Mouse (Mus musculus) embryonic facial prominence, embryonic 15.5 days (tissue): ENCODE data around the gene Tmem14c. TPM values are rescaled to one million over a fixed set of nuclear protein-coding genes. Genes with fewer than 3 reads are reported as not detected.
"Not testable (repeated sequence)": the region's sequence is repeated elsewhere in the genome, so short reads cannot be mapped to it uniquely, and the experiment has no call there.

Experiments
- ATAC-seq: fragments of 200-750 bp; cut with Nextera tagmentation; 2 replicates; pipeline ENCODE4 v1.8.0; 2017; ENCODE audit warnings: low read depth, moderate TSS enrichment; ENCODE audit not compliant: insufficient number of reproducible peaks, low FRiP score, low TSS enrichment
- H3K27ac ChIP-seq: fragments of 300-500 bp; sonication (generic); replicated peaks from 2 replicates; pipeline ENCODE4 v1.5.1; 2015; ENCODE audit warnings: mild to moderate bottlenecking, inconsistent platforms
- H3K27me3 ChIP-seq: fragments of 300-500 bp; sonication (generic); 2 replicates; pipeline ENCODE4 v1.6.1; 2015; ENCODE audit warnings: inconsistent platforms
- H3K36me3 ChIP-seq: fragments of 300-500 bp; sonication (generic); 2 replicates; pipeline ENCODE4 v1.6.1; 2015; ENCODE audit warnings: mild to moderate bottlenecking, inconsistent platforms
- H3K4me1 ChIP-seq: fragments of 300-500 bp; sonication (generic); 2 replicates; pipeline ENCODE4 v1.6.1; 2015; ENCODE audit warnings: inconsistent platforms
- H3K4me2 ChIP-seq: fragments of 300-500 bp; sonication (generic); replicated peaks from 2 replicates; pipeline ENCODE4 v1.6.1; 2015; ENCODE audit warnings: mild to moderate bottlenecking, inconsistent platforms
- H3K4me3 ChIP-seq: fragments of 300-500 bp; sonication (generic); replicated peaks from 2 replicates; pipeline ENCODE4 v1.5.1; 2015; ENCODE audit warnings: mild to moderate bottlenecking, inconsistent platforms
- H3K9ac ChIP-seq: fragments of 300-500 bp; sonication (generic); 2 replicates; pipeline ENCODE4 v1.6.1; 2015; ENCODE audit warnings: inconsistent platforms
- H3K9me3 ChIP-seq: fragments of 300-500 bp; sonication (generic); replicated peaks from 2 replicates; pipeline ENCODE4 v1.6.1; 2016; ENCODE audit warnings: inconsistent platforms
- WGBS: fragments of 180-500 bp; shearing (Covaris S2); methylation state at CpG from one replicate; pipeline ENCODE4 v1.1.7; 2015; 5-methylcytosine and 5-hydroxymethylcytosine counted together
- polyA plus RNA-seq: library from polyadenylated mRNA; unstranded; fragments of >200 nt; fragmentation: Nextera tagmentation; extraction: Ambion mirVana; gene quantifications from 2 replicates; pipeline ENCODE4 v1.2.1, GENCODE M21; 2015

The Tmem14c gene
- polyA plus RNA-seq, 1 experiment from 2014 or later, result 192 TPM

- not testable (repeated sequence) for H3K27me3 ChIP-seq, H3K4me2 ChIP-seq, H3K9ac ChIP-seq, H3K27ac ChIP-seq, H3K4me1 ChIP-seq, ATAC-seq, H3K9me3 ChIP-seq, H3K4me3 ChIP-seq, H3K36me3 ChIP-seq
- WGBS, result 70% methylated on average over 4 of the region's 4 CpGs
Observed at GRCm38 (mm10) chr13:40987608-40988303, 28.3 kb upstream of the Tmem14c start.

- 63% methylated on average over 2 of the region's 2 CpGs for WGBS
- no peak overlapping the region for H3K9ac ChIP-seq
Observed at GRCm38 (mm10) chr13:40988418-40988817, 27.7 kb upstream of the Tmem14c start.

GRCm38 (mm10) chr13:40994487-40995263, 21.4 kb upstream of the Tmem14c start:
- Histone ChIP-seq H3K9me3 (no peaks in the 10 kb centered on the region), H3K27me3 (no peaks in the 10 kb centered on the region), H3K4me3 (no peak overlapping the region), H3K4me1 (0 out of 2 replicates have a peak, but pooled peaks cover under 1% of the 10 kb centered on the region), H3K9ac (no peak overlapping the region), H3K4me2 (no peak overlapping the region), H3K27ac (0 out of 2 replicates have a peak overlapping the region, but pooled peaks have one; percentile 17), H3K36me3 (no peaks in the 10 kb centered on the region)
- ATAC-seq, result no peak
- WGBS, result 40% methylated on average over 8 of the region's 8 CpGs

More at GRCm38 (mm10) chr13:40988418-40988817, 27.7 kb upstream of the Tmem14c start:
- Histone ChIP-seq H3K27me3 (no peaks in the 10 kb centered on the region), H3K9me3 (no peaks in the 10 kb centered on the region), H3K4me2 (no peak overlapping the region), H3K4me1 (no peaks in the 10 kb centered on the region), H3K36me3 (no peaks in the 10 kb centered on the region), H3K4me3 (no peak overlapping the region), H3K27ac (no peak overlapping the region)
- no peak for ATAC-seq

GRCm38 (mm10) chr13:40998537-40998936, 17.6 kb upstream of the Tmem14c start:
- not testable (repeated sequence) for ATAC-seq, H3K27me3 ChIP-seq, H3K4me2 ChIP-seq, H3K9ac ChIP-seq, H3K9me3 ChIP-seq, H3K27ac ChIP-seq, H3K36me3 ChIP-seq, H3K4me3 ChIP-seq
- H3K4me1 ChIP-seq, result peaks cover 16% of the 10 kb centered on the region
- WGBS, result 92% methylated on average over 5 of the region's 5 CpGs

GRCm38 (mm10) chr13:41000140-41000925, 15.8 kb upstream of the Tmem14c start:
- Histone ChIP-seq H3K9ac (peak overlapping the region; percentile 60), H3K27ac (peak overlapping the region; percentile 100), H3K4me2 (peak overlapping the region; percentile 85), H3K9me3 (no peaks in the 10 kb centered on the region), H3K4me1 (peaks cover 16% of the 10 kb centered on the region), H3K4me3 (peak overlapping the region; percentile 79), H3K27me3 (no peaks in the 10 kb centered on the region), H3K36me3 (peaks cover 10% of the 10 kb centered on the region)
- ATAC-seq, result 0 out of 2 replicates have a peak, but pooled peaks have one; percentile 27
- under 1% methylated on average over 25 of the region's 25 CpGs for WGBS

GRCm38 (mm10) chr13:41000926-41001639, 15.0 kb upstream of the Tmem14c start, which contains the start of gene Pak1ip1:
Pak1ip1 (plus strand) TSS chr13:41001023.
- Histone ChIP-seq H3K4me1 (peaks cover 16% of the 10 kb centered on the region), H3K27me3 (no peaks in the 10 kb centered on the region), H3K4me2 (peak within 1 kb of the TSS; percentile 85), H3K9me3 (no peaks in the 10 kb centered on the region), H3K4me3 (peak within 1 kb of the TSS; percentile 79), H3K9ac (peak within 1 kb of the TSS; percentile 91), H3K36me3 (peaks cover 18% of the 10 kb centered on the region), H3K27ac (peak within 1 kb of the TSS; percentile 100)
- under 1% methylated on average over 58 of the region's 58 CpGs for WGBS
- ATAC-seq, result peak; percentile 94

GRCm38 (mm10) chr13:41002001-41002400, 14.1 kb upstream of the Tmem14c start:
- Histone ChIP-seq H3K27ac (no peak overlapping the region), H3K4me1 (peaks cover 16% of the 10 kb centered on the region), H3K36me3 (peaks cover 26% of the 10 kb centered on the region), H3K4me2 (peak overlapping the region; percentile 85), H3K27me3 (no peaks in the 10 kb centered on the region), H3K4me3 (peak overlapping the region; percentile 79), H3K9me3 (no peaks in the 10 kb centered on the region), H3K9ac (no peak overlapping the region)
- no peak for ATAC-seq
- 81% methylated on average over 5 of the region's 5 CpGs for WGBS

- WGBS, result 94% methylated on average over 4 of the region's 4 CpGs
- ATAC-seq, result no peak
- Histone ChIP-seq H3K9me3 (no peaks in the 10 kb centered on the region), H3K27me3 (no peaks in the 10 kb centered on the region), H3K4me2 (no peak overlapping the region), H3K4me1 (peaks cover 8% of the 10 kb centered on the region), H3K9ac (no peak overlapping the region), H3K27ac (no peak overlapping the region), H3K4me3 (no peak overlapping the region), H3K36me3 (peaks cover 68% of the 10 kb centered on the region)
Observed at GRCm38 (mm10) chr13:41006244-41006643, 9.8 kb upstream of the Tmem14c start.

GRCm38 (mm10) chr13:41008271-41008670, 7.8 kb upstream of the Tmem14c start:
- Histone ChIP-seq H3K27me3 (no peaks in the 10 kb centered on the region), H3K4me1 (no peaks in the 10 kb centered on the region), H3K9me3 (no peaks in the 10 kb centered on the region), H3K4me2 (no peak overlapping the region), H3K36me3 (peaks cover 86% of the 10 kb centered on the region), H3K4me3 (no peak overlapping the region), H3K9ac (no peak overlapping the region), H3K27ac (no peak overlapping the region)
- ATAC-seq, result no peak
- 91% methylated on average over 10 of the region's 10 CpGs for WGBS

GRCm38 (mm10) chr13:41008946-41009345, 7.1 kb upstream of the Tmem14c start:
- Histone ChIP-seq H3K4me1 (no peaks in the 10 kb centered on the region), H3K9ac (no peak overlapping the region), H3K27me3 (no peaks in the 10 kb centered on the region), H3K4me3 (no peak overlapping the region), H3K36me3 (peaks cover 87% of the 10 kb centered on the region), H3K9me3 (no peaks in the 10 kb centered on the region), H3K4me2 (no peak overlapping the region), H3K27ac (no peak overlapping the region)
- ATAC-seq, result no peak
- WGBS, result 80% methylated on average over 8 of the region's 8 CpGs
